16 mouse cellular contexts compared by ENCODE assay signal in the genomic region with DNA sequence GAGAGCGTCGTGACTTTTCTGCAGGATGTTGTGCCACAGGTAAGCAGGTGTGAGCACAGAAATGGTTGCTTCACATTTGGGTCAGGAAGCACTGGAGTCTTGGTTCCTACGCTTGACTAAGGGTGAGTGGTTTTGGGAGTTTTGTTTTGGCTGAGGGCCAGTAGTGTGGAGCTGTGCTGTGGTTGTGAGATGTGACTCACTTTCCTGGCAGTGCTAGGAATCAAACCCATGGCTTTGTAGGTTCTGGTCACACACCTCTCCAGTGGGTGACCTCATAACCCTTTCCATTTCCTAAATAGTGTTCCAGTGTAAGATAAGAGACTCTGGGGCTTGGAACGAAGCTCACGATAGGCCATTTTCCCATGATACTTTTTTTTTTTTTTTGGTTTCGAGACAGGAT.
"Had no signal": no experiment of that assay in that cellular context is flagged by ENCODE, and none has a peak within 500 bp of the region (broad histone marks: within the 10 kb centered on the region; RNA-seq: fewer than 3 reads in every experiment).

No protein-coding gene starts in this region.

- H3K27ac ChIP-seq: midbrain, embryonic 10.5 days; midbrain, embryonic 12.5 days; neural tube, embryonic 13.5 days; neural tube, embryonic 15.5 days; stomach, embryonic 15.5 days; stomach, postnatal 0 days had no signal

- H3K4me3 ChIP-seq: midbrain, embryonic 10.5 days; midbrain, embryonic 12.5 days; myocyte; neural tube, embryonic 13.5 days; neural tube, embryonic 15.5 days; stomach, embryonic 15.5 days had no signal

- DNase-seq: lung, adult 18-20 months; lung, embryonic 14.5 days; lung, postnatal 10 days; lung, postnatal 4 days; midbrain, embryonic 14.5 days; right cerebral cortex, postnatal 14 days; thymus, adult 2 months; thymus, postnatal 25 days; thymus, postnatal 4 days had no signal
